Comparison of ENCODE assay signal across 21 mouse cellular contexts in genomic region chr2:167706183-167706939, GRCm38 (mm10). TPM values are rescaled to one million over a fixed set of nuclear protein-coding genes. Genes with fewer than 3 reads are reported as not detected.
A peak's percentile ranks its signal among the peaks of the same experiment; 100 is the strongest.
DNase-seq lines count a peak whose midpoint lies in the region; ATAC-seq and TF ChIP-seq lines count a peak whose summit lies in the region.
"Had no signal": no experiment of that assay in that cellular context is flagged by ENCODE, and none has a peak within 500 bp of the region (broad histone marks: within the 10 kb centered on the region; RNA-seq: fewer than 3 reads in every experiment).

No protein-coding gene starts in this region.

- H3K9me3 ChIP-seq in heart, embryonic 11.5 days (replicated peaks; ENCODE audit: control insufficient read depth, low read length) = no peaks in the 10 kb centered on the region
- no peaks in the 10 kb centered on the region for H3K9me3 ChIP-seq in kidney, postnatal 0 days (replicated peaks; ENCODE audit: low read length)
- H3K9me3 ChIP-seq in embryonic facial prominence, embryonic 13.5 days = no peaks in the 10 kb centered on the region
- H3K9me3 ChIP-seq in limb, embryonic 10.5 days (replicated peaks) = no peaks in the 10 kb centered on the region
- H3K9me3 ChIP-seq: heart, embryonic 15.5 days; hindbrain, embryonic 15.5 days; lung, embryonic 15.5 days; megakaryocyte, embryonic 14.5 days had no signal

- TF ChIP-seq CTCF in kidney, postnatal 0 days (IDR thresholded peaks at IDR 0.05; ENCODE audit: low read depth) = no peak

- ATAC-seq in heart, embryonic 11.5 days (replicated peaks; ENCODE audit: insufficient number of reproducible peaks, low FRiP score, low TSS enrichment) = peak; percentile 33; the same call in 1 of the 2 replicates
- ATAC-seq in kidney, postnatal 0 days (replicated peaks; ENCODE audit: low FRiP score, low read depth) = peak; percentile 29; the same call in 1 of the 2 replicates
- ATAC-seq in embryonic facial prominence, embryonic 13.5 days (ENCODE audit: insufficient number of reproducible peaks, insufficient read depth, low FRiP score, low TSS enrichment, low read depth) = no peak
- no peak for ATAC-seq in cerebellum, adult (ENCODE audit: insufficient number of reproducible peaks, low FRiP score, low TSS enrichment)

- WGBS in heart, embryonic 11.5 days (ENCODE audit: insufficient replicate concordance) = 67% methylated on average over 11 of the region's 11 CpGs
- 64% methylated on average over 11 of the region's 11 CpGs for WGBS in kidney, postnatal 0 days
- 70% methylated on average over 11 of the region's 11 CpGs for WGBS in embryonic facial prominence, embryonic 13.5 days
- WGBS in limb, embryonic 10.5 days = 76% methylated on average over 11 of the region's 11 CpGs

- H3K4me2 ChIP-seq in heart, embryonic 11.5 days = no peak overlapping the region
- no peak overlapping the region for H3K4me2 ChIP-seq in kidney, postnatal 0 days (ENCODE audit: low read length)
- no peak overlapping the region for H3K4me2 ChIP-seq in embryonic facial prominence, embryonic 13.5 days
- H3K4me2 ChIP-seq: heart, embryonic 15.5 days; hindbrain, embryonic 15.5 days; lung, embryonic 15.5 days had no signal

- no peaks in the 10 kb centered on the region; the same call in 1 of the 2 replicates for H3K4me1 ChIP-seq in heart, embryonic 11.5 days (ENCODE audit: control insufficient read depth, insufficient read depth, low read length)
- H3K4me1 ChIP-seq in kidney, postnatal 0 days (replicated peaks; ENCODE audit: insufficient read depth, low read length) = 0 out of 2 replicates have a peak, but pooled peaks cover 4% of the 10 kb centered on the region
- H3K4me1 ChIP-seq in embryonic facial prominence, embryonic 13.5 days = peaks cover 18% of the 10 kb centered on the region
- peaks cover 25% of the 10 kb centered on the region for H3K4me1 ChIP-seq in limb, embryonic 10.5 days
- H3K4me1 ChIP-seq: hindbrain, embryonic 15.5 days had no signal

- no peak overlapping the region for H3K9ac ChIP-seq in heart, embryonic 11.5 days (ENCODE audit: low read depth, low read length)
- no peak overlapping the region for H3K9ac ChIP-seq in kidney, postnatal 0 days (ENCODE audit: low read depth, low read length)
- 0 out of 2 replicates have a peak overlapping the region, but pooled peaks have one; percentile 36 for H3K9ac ChIP-seq in embryonic facial prominence, embryonic 13.5 days
- H3K9ac ChIP-seq: heart, embryonic 15.5 days; hindbrain, embryonic 15.5 days; lung, embryonic 15.5 days had no signal

- H3K27me3 ChIP-seq in heart, embryonic 11.5 days (ENCODE audit: control insufficient read depth, insufficient read depth, low read length) = peaks cover 3% of the 10 kb centered on the region; the same call in 1 of the 2 replicates
- no peaks in the 10 kb centered on the region for H3K27me3 ChIP-seq in kidney, postnatal 0 days (ENCODE audit: insufficient read depth, low read length)
- H3K27me3 ChIP-seq in embryonic facial prominence, embryonic 13.5 days = no peaks in the 10 kb centered on the region
- H3K27me3 ChIP-seq in limb, embryonic 10.5 days (ENCODE audit: low read depth, poor library complexity, severe bottlenecking) = peaks cover 9% of the 10 kb centered on the region; the same call in 1 of the 2 replicates
- H3K27me3 ChIP-seq: heart, embryonic 15.5 days; hindbrain, embryonic 15.5 days; lung, embryonic 15.5 days had no signal

- H3K36me3 ChIP-seq in heart, embryonic 11.5 days (ENCODE audit: control insufficient read depth, insufficient read depth, low read length) = no peaks in the 10 kb centered on the region
- H3K36me3 ChIP-seq in kidney, postnatal 0 days (ENCODE audit: insufficient read depth, low read length) = no peaks in the 10 kb centered on the region
- no peaks in the 10 kb centered on the region for H3K36me3 ChIP-seq in embryonic facial prominence, embryonic 13.5 days
- H3K36me3 ChIP-seq in limb, embryonic 10.5 days = no peaks in the 10 kb centered on the region
- H3K36me3 ChIP-seq: heart, embryonic 15.5 days; hindbrain, embryonic 15.5 days; lung, embryonic 15.5 days had no signal

- H3K27ac ChIP-seq in heart, embryonic 11.5 days (ENCODE audit: low read depth, low read length) = no peak overlapping the region
- H3K27ac ChIP-seq in kidney, postnatal 0 days = no peak overlapping the region
- H3K27ac ChIP-seq in embryonic facial prominence, embryonic 13.5 days = no peak overlapping the region
- H3K27ac ChIP-seq in limb, embryonic 10.5 days = peak overlapping the region; percentile 57; the same call in 1 of the 2 replicates
- H3K27ac ChIP-seq: heart, embryonic 15.5 days; hindbrain, embryonic 15.5 days; lung, embryonic 15.5 days had no signal

- DNase-seq in heart, postnatal 36 days = no peak
- DNase-seq in kidney, postnatal 0 days (ENCODE audit: low spot score) = no peak
- no peak for DNase-seq in kidney, adult 18-20 months
- DNase-seq in limb, embryonic 10.5 days (ENCODE audit: low spot score) = no peak
- no peak for DNase-seq in testis, postnatal 14 days (ENCODE audit: low spot score)
- DNase-seq: cerebellum, adult 11-12 months; cerebellum, postnatal 25 days; kidney, adult 8-10 months; right cerebral cortex, adult 18-20 months; spleen, adult 18-20 months; thymus, postnatal 36 days had no signal

- intact Hi-C loops in heart, postnatal 36 days (cut with DNase I) = no loop called here

- H3K4me3 ChIP-seq in heart, embryonic 11.5 days (ENCODE audit: low read depth, low read length) = no peak overlapping the region
- H3K4me3 ChIP-seq in kidney, postnatal 0 days (replicated peaks; ENCODE audit: low read depth, low read length) = no peak overlapping the region
- no peak overlapping the region for H3K4me3 ChIP-seq in embryonic facial prominence, embryonic 13.5 days
- no peak overlapping the region for H3K4me3 ChIP-seq in limb, embryonic 10.5 days
- H3K4me3 ChIP-seq: heart, embryonic 15.5 days; hindbrain, embryonic 15.5 days; lung, embryonic 15.5 days; megakaryocyte, embryonic 14.5 days had no signal

RNA-seq across cellular contexts. Expression of gene Tmem189, which starts 16.7 kb away (rescaled TPM):
- polyA plus RNA-seq in heart, embryonic 11.5 days (2014; fragmentation: Nextera tagmentation; extraction: Ambion mirVana) = 38.2 and 38.7 TPM in 2 replicates
- total RNA-seq in heart, postnatal 36 days (2021) = 10 to 100 TPM; 26.6 to 29.9 TPM
- polyA plus RNA-seq in kidney, postnatal 0 days (2015; fragmentation: Nextera tagmentation; extraction: Ambion mirVana) = 64.6 and 65.2 TPM in 2 replicates
- polyA plus RNA-seq in embryonic facial prominence, embryonic 13.5 days (2015; fragmentation: Nextera tagmentation; extraction: Ambion mirVana) = 39.3 and 41.3 TPM in 2 replicates
- polyA plus RNA-seq in limb, embryonic 10.5 days (2016; fragmentation: Nextera tagmentation; extraction: Ambion mirVana) = 41.9 and 43.2 TPM in 2 replicates

RNA-seq across cellular contexts. Expression of gene Cebpb, which starts 17.6 kb away (rescaled TPM):
- 8.0 and 8.2 TPM in 2 replicates for polyA plus RNA-seq in heart, embryonic 11.5 days (2014; fragmentation: Nextera tagmentation; extraction: Ambion mirVana)
- total RNA-seq in heart, postnatal 36 days (2021) = 100 to 1,000 TPM in 1 of 2 experiments, 10 to 100 TPM in 1; 93.7 to 108 TPM
- 13.0 and 22.2 TPM in 2 replicates for polyA plus RNA-seq in kidney, postnatal 0 days (2015; fragmentation: Nextera tagmentation; extraction: Ambion mirVana)
- polyA plus RNA-seq in embryonic facial prominence, embryonic 13.5 days (2015; fragmentation: Nextera tagmentation; extraction: Ambion mirVana) = 2.3 and 10.1 TPM in 2 replicates
- polyA plus RNA-seq in limb, embryonic 10.5 days (2016; fragmentation: Nextera tagmentation; extraction: Ambion mirVana) = 1.2 and 2.2 TPM in 2 replicates

RNA-seq across cellular contexts. Expression of gene Gm20431, which starts 45.1 kb away (rescaled TPM):
- 1.9 and 5.2 TPM in 2 replicates for polyA plus RNA-seq in heart, embryonic 11.5 days (2014; fragmentation: Nextera tagmentation; extraction: Ambion mirVana)
- 10 to 100 TPM; 14.0 to 20.7 TPM for total RNA-seq in heart, postnatal 36 days (2021)
- polyA plus RNA-seq in kidney, postnatal 0 days (2015; fragmentation: Nextera tagmentation; extraction: Ambion mirVana) = 11.2 and 12.6 TPM in 2 replicates
- polyA plus RNA-seq in embryonic facial prominence, embryonic 13.5 days (2015; fragmentation: Nextera tagmentation; extraction: Ambion mirVana) = 9.4 and 13.4 TPM in 2 replicates
- 1.0 and 4.0 TPM in 2 replicates for polyA plus RNA-seq in limb, embryonic 10.5 days (2016; fragmentation: Nextera tagmentation; extraction: Ambion mirVana)
- total RNA-seq: liver, adult 2 months; midbrain, postnatal 0 days had no signal
- polyA plus RNA-seq: large intestine, adult 2 months had no signal

Comparison
In these comparisons a context has a peak if more than half of its experiments do, and no peak if none do; other contexts are left out.
1. ATAC-seq: peak in heart, embryonic 11.5 days (single experiment) and kidney, postnatal 0 days (single experiment); none in embryonic facial prominence, embryonic 13.5 days (single experiment) and cerebellum, adult (single experiment).